Mouse (Mus musculus) cerebellum, postnatal 4 days (tissue): ENCODE measurements around the gene Laptm5.

Experiments used
- DNase-seq, 2 experiments: peaks; one replicate each; pipeline ENCODE4 v3.0.0; 2022; ENCODE audit warnings: low spot score in 2 of 2, mixed read lengths in 1 of 2

Gene Laptm5

DNA sequence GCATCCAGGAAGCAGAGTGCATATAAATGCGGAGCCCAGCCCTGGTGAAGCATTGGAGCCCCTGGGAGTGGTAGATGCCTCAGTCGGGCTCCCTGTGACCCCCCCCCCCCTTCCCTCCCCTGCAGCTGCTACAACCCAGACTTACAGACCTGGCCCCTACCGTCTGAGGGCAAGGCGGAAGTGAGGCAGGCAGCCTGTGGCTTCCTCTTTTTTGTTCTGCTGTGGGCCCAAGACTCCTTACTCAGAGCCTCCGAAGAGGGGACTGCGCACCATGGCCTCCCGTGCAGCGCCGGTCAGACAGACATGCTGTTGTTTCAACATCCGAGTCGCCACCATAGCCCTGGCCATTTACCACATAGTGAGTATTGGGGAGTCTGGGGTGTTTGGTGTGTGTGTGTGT, at the start of gene Laptm5:
Gene Laptm5 (plus strand): TSS at position 49 of the 400 bp plus-strand sequence.
- no peak for DNase-seq

DNA sequence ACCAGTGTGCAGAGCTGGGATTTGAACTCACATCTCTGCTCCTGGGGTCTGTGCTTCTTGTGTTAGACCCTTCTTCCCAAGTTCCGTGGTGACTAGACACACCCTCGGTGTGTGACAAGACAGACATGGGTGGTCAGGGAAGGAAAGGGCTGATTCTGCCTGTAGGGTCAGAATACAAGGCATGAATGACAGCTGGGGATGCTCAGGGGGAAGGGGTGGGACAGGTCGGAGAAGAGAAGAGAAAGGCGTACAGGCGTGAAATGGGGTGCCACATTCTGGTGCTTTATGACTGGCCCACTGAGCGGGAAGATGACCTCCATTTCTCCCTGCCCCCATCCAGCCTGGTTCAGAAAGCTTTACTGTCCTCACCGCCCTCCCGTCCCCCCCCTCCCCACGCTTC, 47.5 kb upstream of the Laptm5 start:
- DNase-seq, result peak in 1 of 2 experiments; percentile 40

DNA sequence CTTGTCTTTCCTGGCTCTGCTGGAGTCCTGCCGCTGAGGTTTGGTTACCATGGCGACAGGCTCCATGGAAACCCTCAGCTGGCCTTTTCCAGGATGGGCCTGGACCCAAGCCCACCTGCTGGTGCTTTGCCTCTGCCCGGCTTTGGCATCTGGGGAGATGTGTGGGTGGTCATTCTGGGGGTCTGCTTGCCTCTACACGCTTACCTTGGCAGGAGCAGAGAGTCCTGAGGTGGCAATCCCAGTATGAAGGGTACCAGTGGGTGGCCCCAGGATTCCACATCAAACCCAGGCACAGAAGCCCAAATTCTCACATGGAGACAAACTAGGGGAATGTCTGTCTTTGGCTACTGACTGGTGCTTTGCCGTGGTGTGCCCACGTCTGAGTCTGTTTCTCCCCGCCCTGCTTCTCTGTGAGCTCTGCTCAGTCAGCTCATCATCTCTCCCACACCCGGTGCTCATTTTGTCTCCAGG, 47.0 kb upstream of the Laptm5 start:
- peak; percentile 63 to 92 for DNase-seq

DNA sequence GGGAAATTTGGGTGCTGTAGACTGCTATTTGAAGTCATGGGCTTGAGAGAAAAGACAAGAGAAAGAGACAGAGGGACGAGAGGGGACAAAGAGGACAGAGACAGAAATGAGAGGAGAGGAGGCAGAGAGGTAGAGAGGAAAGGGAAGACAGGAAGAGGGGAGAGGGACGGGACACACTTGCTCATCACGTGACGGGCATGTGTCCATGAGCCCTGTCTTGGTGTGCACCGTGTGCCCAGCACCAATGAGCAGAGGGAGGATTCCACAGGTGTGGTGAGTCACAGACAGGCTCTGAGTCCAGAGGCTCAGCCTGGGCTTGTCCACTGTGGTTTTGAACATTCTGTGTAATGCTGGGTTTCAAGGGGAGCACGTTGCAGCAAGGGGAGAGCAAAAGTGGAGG, 45.0 kb upstream of the Laptm5 start:
- DNase-seq, result no peak

DNA sequence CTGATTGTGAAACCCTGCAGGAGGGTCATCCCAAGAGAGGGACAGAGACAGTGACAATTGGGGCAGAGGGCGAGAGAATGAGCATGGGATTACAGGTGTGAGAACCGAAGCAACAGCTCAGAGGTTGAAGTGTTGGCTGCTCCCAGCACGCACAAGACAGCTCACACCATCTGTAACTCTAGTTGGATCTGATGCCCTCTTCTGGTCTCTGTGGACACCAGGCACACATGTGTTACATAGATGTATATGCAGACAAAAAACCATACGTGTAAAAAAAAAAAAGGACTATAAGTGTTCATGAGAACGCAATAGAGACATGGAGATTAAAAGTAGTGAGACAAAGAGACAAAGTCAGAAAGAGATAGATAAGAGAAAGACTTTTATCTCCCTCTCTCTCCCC, 44.1 kb upstream of the Laptm5 start:
- no peak for DNase-seq

DNA sequence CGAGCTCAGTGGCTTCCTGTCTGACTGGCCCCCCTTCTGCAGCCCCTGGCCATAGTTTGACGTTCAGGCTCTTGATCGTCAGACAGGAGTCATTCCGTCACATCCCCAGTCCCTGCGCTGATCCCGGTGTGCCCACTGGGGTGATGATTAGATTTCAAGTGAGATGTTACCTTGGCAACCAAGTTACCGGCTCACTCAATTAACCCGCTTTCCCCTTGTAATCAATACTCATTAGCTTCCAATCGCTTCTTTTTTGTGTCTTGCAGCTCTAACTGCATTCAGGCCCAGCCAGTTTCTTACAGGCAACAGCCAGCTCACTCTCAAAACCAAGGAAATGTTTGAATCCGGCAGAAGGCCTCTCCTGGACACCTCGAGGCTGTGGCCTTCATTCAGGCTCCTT, 40.5 kb upstream of the Laptm5 start:
- DNase-seq, result no peak

DNA sequence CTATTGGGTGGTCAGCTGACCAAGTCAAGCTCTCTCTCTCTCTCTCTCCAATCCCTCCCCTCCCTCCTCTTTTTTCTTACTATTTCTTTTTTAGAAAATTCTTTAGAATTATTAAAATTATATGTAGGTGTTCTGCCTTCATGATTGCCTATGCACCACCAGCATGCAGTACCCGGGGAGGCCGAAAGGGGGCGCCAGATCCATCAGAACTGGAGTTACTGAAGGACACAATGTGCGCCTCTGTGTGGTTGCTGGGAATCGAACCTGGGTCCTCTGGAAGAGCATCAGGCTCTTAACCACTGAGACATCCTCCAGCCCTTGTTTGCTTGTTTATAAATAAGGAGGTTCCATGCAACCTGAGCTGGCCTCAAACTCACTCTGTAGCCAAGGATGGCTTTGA, 39.5 kb upstream of the Laptm5 start:
- DNase-seq, result no peak

DNA sequence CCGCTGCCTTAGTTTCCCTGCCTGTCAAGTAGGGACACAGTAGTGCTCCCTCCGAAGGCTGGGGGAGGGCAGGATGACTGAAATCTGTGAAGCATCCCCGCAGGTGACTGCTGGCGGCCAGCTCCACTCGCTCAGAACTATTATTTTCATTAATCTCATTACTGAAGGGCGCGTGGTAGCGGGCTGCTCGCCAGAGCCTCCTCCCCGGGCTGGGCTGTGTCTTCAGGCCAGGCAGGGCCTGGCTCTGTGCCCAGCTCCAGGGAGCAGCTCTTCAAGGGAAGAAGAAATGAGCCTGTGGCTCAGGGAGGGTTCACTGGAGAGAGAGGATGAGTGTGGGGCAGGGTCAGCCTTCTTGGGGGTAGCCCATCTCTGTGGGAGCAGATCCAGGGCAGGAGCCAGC, 38.3 kb upstream of the Laptm5 start:
- DNase-seq, result peak; percentile 60 to 83

DNA sequence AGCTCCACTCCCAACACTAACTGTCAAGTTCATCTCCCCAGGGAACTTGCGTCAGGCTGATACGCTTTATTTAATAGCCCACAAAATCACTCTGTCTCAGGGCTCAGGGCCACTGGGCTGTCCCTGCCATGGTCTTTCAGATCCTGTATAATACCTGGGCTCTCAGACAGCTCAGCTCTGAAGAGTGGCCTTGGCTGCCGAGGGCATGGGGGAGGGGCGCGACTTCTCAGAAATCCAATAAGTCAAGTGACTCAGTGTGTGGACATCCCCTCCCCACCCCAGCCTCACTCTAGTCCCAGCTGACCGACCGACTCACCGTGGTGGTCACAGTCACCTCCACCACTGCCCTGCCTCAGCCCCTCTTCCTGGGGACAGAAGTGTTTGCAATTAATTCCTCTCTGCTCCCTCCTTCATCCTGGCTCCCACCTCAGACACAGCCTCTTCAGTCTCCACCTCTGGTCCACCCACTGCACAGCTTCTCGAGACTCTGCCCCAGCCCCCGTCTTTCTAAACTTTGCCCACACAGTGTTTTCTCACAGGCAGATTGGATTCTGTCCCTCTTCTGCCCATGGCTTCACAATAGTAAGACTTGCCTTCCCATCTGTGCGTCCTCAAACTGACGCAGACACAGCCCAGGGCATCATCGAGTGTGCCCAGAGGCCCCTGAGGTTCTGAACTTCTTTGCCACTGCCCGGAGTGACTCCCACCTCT, 36.8 kb upstream of the Laptm5 start:
- no peak for DNase-seq

DNA sequence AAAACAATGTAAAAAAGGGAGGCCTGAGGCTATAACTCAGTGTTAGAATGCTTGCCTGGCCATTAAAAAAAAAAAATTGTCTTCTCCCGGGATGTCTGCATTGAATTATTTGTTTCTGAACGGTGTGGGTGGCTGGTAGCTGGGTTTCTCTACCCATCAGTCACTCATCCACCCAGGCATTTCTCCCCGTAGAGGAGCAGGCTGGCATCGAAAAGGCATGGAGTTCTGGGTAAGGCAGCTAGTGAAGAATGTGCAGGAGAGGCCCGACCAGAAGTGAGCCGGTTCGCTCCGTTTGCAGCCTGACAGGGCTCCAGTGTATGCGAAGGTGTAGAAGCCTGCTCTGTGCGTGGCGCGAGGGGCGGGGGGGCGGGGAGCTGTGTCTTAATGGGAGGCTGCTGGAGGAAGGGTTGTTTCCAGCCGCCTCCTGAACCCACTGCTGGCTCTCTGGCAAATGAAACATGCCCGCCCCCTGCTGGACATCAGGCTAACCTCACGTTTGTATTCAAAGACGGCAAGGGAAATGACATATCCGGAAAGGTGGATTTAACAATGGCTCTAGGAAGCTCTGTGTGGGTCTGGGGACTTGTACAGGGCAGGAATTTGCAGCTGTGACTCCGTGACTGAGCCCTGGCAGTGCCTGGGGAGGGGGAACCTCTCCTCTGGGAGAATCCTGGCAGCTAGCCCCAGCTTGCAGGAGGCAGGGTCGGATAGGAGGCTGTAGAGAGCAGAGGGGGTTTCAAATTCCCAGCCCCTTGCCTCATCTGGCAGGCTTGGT, 34.5 kb upstream of the Laptm5 start:
- DNase-seq, result peak; percentile 93 to 97

DNA sequence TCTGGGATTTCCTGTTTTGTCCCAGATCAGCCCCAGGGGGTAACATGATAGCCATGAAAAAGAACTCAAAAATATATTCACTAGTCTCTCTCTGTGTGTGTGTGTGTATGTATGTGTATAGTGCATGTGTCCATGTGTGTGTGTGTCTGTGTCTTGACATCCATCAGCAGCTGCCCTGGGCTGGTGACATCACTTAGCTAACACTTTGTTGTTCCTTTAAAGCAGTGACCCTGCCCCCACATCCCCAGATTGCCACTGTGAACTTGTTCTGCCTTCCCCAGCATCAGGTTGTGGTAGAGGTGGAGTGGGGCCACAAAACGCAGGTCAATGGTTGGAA, 33.9 kb upstream of the Laptm5 start:
- DNase-seq, result no peak

DNA sequence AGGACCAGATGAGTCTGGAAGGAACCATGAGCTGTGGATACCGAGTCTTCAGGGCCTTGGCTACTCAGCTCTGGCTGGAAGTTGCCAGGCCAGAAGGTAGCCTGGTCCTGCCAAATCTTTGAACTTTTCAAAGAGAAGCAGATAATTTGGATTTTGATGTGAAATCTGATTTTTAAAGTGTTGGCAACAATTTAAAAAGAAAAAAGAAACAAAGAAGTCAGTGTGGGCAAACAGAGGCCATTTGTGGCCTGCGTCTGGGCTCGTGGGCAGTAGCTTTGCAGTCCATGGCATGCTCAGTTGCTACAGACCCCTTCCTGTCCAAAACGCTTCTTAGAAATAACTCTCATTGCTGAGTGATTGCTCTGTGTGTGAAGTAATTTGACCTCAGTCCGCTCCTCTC, 31.6 kb upstream of the Laptm5 start:
- DNase-seq, result no peak

DNA sequence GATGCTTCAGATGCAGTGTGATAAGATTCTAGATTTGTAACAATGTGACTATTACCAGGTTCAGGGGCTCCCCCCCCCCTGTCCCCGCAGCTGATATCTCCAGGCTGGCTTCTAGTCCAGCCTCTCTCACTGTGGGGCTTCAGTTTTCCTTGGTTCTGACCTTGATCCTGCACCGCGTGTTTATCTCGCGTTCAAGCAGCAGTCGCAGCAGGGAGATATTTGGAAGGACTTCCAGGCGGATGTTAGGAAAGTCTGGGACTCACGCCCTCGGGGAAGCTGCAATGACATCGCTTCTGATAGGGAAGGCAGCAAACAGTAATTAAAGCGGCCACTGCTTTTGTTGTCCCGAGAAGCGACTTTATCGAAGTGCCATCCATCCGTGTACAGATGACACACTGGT, 30.2 kb upstream of the Laptm5 start:
- no peak for DNase-seq

DNA sequence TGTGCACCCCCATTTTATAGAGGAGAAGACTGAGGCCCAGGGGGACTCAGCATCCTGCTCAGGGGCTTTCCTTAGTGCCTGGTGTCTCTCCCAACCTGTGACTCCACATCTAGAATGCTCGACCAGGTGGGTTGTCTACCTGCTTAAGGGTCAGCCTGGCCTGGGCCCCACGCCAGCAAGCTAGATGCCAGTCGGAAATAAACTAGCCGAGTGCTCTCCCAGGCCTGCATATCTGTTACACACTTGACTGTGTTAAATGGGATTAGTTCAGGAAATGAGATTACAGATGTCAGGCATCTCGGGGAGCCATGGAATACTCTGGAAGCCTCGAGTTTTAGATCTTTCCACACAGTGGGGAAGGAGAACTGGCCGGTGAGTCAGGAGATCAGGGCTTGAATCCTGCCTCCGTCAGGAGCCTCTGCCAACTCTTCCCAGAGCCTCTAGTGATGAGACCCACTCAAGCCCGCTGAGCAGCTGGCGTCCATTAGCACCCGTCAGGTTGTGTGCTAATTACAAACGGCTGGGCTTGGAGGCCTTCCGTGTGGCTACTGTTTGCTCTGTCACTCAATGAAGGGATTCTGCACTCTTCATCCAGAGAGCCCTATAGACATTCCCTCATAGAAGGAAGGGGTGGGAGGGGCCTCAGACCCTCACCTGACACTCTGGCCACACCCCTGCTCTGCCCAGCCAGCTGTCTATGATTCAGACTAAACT, 28.9 kb upstream of the Laptm5 start:
- peak in 1 of 2 experiments; percentile 55 for DNase-seq

DNA sequence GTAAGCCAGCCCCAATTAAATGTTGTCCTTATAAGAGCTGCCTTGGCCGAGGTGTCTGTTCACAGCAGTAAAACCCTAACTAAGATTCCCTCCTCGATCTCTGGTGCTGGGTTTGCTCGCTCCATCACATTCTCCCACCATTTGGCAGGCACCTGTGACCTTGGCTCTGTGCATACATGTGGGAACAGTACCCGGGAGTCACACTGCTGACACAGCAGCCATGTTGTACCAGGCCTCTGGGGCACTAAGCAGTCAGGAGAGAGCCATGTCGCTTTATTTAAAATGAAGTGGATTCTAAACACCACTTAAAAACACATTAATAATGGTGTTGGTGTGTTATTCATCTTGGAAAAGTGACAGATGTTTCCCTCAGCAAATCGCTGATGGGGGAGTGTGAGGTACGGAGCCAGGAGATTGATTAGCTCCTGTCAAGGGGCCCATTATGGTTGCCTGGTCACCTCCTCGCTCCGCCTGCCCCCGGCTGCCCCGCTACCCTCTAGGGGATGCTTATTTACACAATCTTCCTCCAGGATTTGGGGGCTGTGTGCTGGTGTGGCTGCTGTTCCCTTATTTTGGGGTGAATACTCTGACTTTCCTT, 25.7 kb upstream of the Laptm5 start:
- no peak for DNase-seq

DNA sequence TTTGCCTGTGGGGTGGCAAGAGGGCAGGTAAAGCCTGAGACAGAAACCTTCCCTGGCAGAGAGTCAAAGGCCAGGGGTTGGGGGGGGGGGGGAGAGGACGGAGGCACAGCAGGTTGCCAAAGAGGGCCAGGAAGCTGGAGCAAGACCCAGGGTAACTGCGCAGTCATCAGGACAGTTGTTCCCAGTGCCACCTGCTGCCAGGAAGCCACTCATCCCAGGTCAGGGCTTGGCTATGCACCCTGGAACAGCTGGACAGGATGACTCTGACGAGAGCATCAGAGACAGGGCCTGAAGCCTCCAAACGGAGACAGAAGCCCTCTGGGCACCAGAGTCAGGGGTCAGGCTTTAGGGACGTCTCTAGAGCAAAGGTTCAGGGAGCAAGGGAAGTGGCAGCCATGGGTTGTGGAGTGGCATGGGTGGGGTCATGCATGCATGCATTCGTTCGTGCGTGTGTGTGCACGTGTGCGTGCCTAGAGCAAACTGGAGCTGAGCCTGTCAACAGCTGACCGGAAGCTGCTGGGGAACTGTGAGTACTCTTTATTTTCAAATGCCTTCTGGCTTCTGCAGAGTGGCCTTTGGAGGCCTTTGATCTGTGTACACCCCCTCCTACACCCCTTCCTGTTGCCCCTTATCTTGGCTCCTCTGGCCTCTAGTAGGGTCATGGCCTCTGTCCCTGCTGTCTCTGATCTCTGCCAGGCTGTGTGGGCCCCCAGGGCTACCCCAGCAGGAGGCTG, 23.0 kb upstream of the Laptm5 start:
- no peak for DNase-seq

DNA sequence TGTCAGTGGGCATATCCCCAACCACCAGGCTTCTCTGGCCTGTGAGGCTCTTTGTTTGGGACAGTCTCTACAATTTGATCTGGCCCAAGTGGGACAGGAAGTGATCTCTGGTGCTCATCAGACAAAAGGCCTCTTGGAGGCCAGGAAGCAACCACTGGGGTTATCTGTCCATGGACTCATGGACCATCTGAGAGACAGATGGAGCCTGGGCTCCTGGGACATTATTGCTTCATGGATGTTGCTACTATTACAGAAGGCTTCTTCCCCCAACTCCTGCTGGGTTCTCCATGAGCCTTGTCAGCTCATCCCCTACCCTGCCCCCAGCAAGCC, 22.4 kb upstream of the Laptm5 start:
- DNase-seq, result no peak

DNA sequence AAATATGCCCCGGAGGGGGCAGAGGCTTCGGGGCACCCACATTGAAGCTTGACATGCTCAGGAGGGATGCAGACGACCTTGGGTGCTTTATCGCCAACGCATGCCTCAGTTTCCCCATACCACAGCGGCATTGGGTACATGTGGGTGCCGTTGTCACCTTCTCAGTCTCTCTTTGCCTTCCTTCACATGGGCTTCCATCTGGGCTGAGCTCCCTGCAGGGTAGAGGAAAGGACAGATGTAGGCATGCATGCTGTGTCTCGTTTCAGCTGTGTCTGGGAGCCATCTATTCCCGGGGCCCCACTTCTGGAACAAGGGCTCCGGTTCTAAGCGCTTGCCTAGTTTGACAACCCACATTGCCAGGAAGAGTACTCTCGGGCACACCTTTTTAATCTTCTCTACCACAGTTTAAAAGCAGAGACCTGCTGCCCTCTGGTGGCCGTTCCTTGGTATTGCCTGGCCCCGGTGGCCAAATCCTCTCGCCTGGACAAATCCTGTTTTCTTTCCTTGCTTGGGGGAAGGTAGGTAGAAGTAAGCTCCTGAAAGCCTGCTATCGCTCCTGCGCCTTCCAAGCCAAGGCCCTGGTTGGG, 20.8 kb upstream of the Laptm5 start:
- peak; percentile 86 to 89 for DNase-seq

DNA sequence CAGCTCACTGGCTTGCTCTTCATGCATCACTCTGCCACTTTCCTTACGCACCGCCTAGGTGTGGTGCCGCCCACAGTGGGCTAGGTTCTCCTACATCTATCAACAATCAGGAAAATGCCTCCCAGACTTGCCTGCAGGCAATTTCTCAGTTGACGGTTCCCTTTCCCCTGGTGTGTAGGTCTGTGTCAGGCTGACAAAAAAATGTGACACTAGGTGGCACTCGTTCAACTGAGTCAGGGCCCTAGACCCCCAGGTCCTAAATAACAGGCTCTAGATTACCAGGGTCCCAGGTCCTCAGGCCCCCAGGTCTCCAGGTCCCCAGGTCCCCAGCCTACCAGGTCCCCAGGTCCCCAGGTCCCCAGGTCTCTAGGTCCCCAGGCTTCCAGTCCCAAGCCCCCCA, 19.2 kb upstream of the Laptm5 start:
- no peak for DNase-seq

DNA sequence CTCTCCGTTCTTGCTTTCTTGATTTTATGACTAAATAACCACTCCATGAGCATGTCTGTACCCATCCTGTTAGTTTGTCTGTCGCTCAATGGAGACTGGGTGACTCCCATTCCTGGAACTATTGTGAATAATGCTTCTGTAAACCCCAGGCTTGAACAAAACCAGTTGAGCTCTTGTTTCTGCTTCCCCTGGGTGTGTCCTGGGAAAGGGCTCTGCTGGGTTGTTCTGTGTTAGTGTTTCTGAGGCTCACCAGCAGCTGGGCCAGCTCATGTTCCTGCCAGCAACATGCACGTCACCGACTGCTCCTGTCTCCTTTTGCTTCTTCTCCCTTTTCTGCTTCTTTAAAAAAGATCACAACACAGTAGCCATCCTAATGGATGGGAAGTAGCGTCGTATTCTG, 17.2 kb upstream of the Laptm5 start:
- no peak for DNase-seq

DNA sequence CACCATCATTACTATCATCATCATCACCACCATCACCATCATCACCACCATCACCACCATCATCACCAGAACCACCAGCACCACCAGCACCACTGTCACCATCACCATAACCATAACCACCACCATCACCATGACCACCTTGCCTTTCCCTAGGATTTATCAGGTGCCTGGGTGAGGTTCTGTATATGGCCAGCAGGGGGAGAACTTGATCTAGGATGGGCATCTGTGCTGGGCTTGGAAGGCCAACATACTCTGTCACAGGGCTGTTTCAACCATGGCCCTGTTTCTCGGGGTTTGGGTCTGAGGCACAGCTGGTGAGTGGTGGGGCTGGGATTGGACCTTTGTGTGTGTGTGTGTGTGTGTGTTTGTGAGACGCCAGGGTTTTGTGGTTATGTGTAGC, 16.6 kb upstream of the Laptm5 start:
- DNase-seq, result peak; percentile 52 to 78
